Mouse (Mus musculus) bone marrow, adult 2 months (tissue): ENCODE results near the gene Adm2. TPM values are rescaled to one million over a fixed set of nuclear protein-coding genes. Genes with fewer than 3 reads are reported as not detected.

ENCODE experiments used
- H3K27ac ChIP-seq: fragments of 200-500 bp; 2 replicates; pipeline ENCODE4 v1.5.1; 2012; ENCODE audit warnings: low read depth, mild to moderate bottlenecking, control low read depth, inconsistent platforms, low read length; ENCODE audit not compliant: control insufficient read depth, poor library complexity, insufficient read depth
- H3K4me1 ChIP-seq: fragments of 200-500 bp; 2 replicates; pipeline ENCODE4 v1.6.1; 2011; ENCODE audit warnings: low read length; ENCODE audit not compliant: control insufficient read depth, insufficient read depth
- H3K4me3 ChIP-seq: fragments of 200-500 bp; replicated peaks from 2 replicates; pipeline ENCODE3; 2011; ENCODE audit warnings: mild to moderate bottlenecking, low read depth, low read length, control low read depth; ENCODE audit not compliant: control insufficient read depth
- CTCF ChIP-seq: fragments of 200-500 bp; IDR thresholded peaks from 2 replicates; pipeline ENCODE4 v1.5.1; 2011; ENCODE audit warnings: low read length, control low read depth; ENCODE audit not compliant: control insufficient read depth, insufficient read depth
- POLR2A ChIP-seq: fragments of 200-500 bp; IDR thresholded peaks from 2 replicates; pipeline ENCODE4 v1.6.1; 2011; ENCODE audit warnings: low read depth, mild to moderate bottlenecking, control low read depth, low read length, borderline replicate concordance; ENCODE audit not compliant: control insufficient read depth
- WGBS: fragments of 180-500 bp; shearing (Covaris S2); methylation state at CpG from one replicate; pipeline ENCODE4 v1.1.7; 2018; 5-methylcytosine and 5-hydroxymethylcytosine counted together
- polyA plus RNA-seq: library from polyadenylated mRNA; stranded (reverse); fragments of >200 nt; gene quantifications from 2 replicates; pipeline ENCODE4 v1.2.4, GENCODE M21; 2011; ENCODE audit warnings: low replicate concordance; ENCODE audit not compliant: missing spikeins, insufficient read depth, insufficient read length

Adm2 gene
- polyA plus RNA-seq, 1 experiment: 2.7 TPM

DNA sequence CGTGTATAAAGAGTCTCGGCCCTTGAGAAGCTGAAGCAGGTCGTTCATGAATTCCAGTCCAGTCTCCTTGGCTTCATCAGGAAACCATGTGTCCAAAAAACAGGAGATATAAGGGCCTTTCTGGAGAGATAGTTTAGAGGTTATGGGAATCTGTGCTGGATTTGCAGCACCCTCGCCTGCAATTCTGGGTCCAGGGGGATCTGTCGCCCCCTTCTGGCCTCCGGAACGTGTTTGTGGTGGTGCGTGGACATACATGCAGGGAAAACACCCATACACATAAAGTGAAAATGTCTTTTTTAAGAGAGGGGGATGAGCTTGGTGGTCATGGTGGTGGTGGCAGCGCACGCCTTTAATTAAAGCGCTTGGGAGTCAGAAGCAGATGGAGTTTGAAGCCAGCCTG is 6.4 kb upstream of the Adm2 start:
- Histone ChIP-seq H3K27ac (no peak overlapping the region), H3K4me3 (no peak overlapping the region), H3K4me1 (peaks cover 7% of the 10 kb centered on the region)
- TF ChIP-seq POLR2A: no peak
- TF ChIP-seq CTCF: peak; percentile 51
- 83% methylated on average over 11 of the region's 11 CpGs for WGBS

DNA sequence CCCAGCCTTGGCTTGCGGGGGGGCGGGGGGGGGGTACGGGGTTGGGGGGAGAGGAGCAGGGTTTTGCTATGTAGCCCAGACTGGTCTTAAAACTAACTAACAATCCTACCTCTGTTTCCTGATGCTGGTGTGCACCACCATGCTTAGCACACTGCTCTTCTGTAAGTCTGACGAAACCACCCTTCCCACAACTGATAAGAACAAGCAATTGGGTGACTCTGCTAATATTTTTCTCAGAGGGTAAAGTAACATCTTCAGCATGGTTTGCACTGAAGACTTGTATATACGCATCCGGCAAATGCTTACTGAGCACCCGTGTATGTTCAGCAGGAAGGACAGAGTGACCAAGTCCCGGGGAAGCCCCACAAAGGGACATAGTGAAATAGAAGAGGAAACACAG is 1.3 kb upstream of the Adm2 start:
- Histone ChIP-seq H3K27ac (no peak overlapping the region), H3K4me3 (no peak overlapping the region), H3K4me1 (no peaks in the 10 kb centered on the region; the same call in none of the 2 replicates)
- no peak for TF ChIP-seq POLR2A
- TF ChIP-seq CTCF: no peak
- WGBS: 35% methylated on average over 8 of the region's 8 CpGs

DNA sequence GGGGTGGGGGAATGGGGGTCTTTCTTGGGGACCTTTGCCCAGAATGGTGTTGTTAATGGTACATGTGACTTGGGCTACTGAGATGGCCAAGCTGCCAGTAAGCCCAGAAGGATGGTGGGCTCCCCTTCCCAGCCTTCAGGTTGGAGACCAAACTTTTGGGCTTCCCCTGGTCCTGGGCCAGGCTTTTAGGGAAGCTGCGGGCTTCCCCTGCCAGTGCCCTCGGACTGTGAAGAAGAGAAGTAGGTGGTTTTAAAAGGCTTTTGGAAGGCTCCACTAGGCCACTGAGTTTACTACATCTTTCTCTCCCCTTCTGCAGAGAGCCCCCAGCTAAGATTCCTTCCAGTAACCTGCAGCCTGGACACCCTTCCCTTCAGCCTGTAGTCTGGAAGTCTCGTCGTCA is 1.1 kb downstream of the Adm2 start:
- TF ChIP-seq POLR2A (no peak), CTCF (no peak)
- 24% methylated on average over 4 of the region's 4 CpGs for WGBS
- H3K4me3 ChIP-seq: no peak overlapping the region

DNA sequence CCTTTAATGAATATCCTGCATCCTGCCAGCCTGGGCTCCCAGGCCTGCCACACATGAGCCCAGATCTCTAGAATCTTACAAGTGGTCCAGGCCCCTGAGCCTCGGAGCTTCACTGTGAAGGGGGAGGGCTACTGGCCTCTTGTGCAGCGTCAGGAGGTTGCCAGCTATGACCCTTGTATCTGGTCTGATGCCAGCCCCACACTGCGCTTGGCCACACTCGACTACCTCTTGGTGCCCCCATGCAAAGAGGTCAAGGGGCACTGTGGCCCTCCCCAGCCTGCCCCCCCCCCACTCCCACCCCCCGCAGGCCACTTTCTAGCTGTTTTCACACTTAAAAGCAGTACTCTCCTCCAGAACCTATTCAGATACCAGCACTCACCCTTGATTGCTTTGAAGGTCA is 3.9 kb downstream of the Adm2 start:
- Histone ChIP-seq H3K27ac (no peak overlapping the region), H3K4me1 (no peaks in the 10 kb centered on the region; the same call in 1 of the 2 replicates), H3K4me3 (no peak overlapping the region)
- TF ChIP-seq CTCF (no peak), POLR2A (no peak)
- WGBS: 84% methylated on average over 5 of the region's 5 CpGs

More for the DNA sequence above, 1.1 kb downstream of the Adm2 start:
- no peak overlapping the region for H3K27ac ChIP-seq
- H3K4me1 ChIP-seq: no peaks in the 10 kb centered on the region; the same call in none of the 2 replicates

GRCm38 (mm10) chr15:89334271-89334670 is 11.8 kb downstream of the Adm2 start, which contains the start of gene Miox:
Gene Miox (plus strand): TSS chr15:89334398.
- no peak for TF ChIP-seq CTCF
- no peak for TF ChIP-seq POLR2A
- no peaks in the 10 kb centered on the region for H3K4me1 ChIP-seq
- no peak within 1 kb of the TSS for H3K4me3 ChIP-seq
- 73% methylated on average over 7 of the region's 7 CpGs for WGBS
- no peak within 1 kb of the TSS for H3K27ac ChIP-seq

GRCm38 (mm10) chr15:89334774-89335537 is 12.4 kb downstream of the Adm2 start:
- no peak for TF ChIP-seq POLR2A
- peaks cover 2% of the 10 kb centered on the region for H3K4me1 ChIP-seq
- no peak overlapping the region for H3K27ac ChIP-seq
- WGBS: 85% methylated on average over 17 of the region's 17 CpGs
- H3K4me3 ChIP-seq: no peak overlapping the region

DNA sequence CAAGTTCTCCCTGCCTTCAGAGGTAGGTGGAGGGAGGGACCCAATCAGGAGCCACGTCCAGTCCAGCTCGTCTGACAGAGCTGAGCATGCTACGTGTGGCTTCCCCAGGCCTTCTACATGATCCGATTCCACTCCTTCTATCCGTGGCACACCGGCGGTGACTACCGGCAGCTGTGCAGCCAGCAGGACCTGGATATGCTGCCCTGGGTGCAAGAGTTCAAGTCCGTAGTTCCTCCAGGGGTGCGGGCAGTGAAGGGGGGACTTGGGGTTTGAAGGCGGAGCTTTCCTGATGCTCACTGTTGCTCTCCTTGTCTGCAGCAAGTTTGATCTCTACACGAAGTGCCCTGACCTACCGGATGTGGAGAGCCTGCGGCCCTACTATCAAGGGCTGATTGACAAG is 13.9 kb downstream of the Adm2 start:
- TF ChIP-seq CTCF: no peak
- no peak for TF ChIP-seq POLR2A
- Histone ChIP-seq H3K4me1 (peaks cover 4% of the 10 kb centered on the region), H3K27ac (no peak overlapping the region), H3K4me3 (no peak overlapping the region)
- 83% methylated on average over 14 of the region's 14 CpGs for WGBS

DNA sequence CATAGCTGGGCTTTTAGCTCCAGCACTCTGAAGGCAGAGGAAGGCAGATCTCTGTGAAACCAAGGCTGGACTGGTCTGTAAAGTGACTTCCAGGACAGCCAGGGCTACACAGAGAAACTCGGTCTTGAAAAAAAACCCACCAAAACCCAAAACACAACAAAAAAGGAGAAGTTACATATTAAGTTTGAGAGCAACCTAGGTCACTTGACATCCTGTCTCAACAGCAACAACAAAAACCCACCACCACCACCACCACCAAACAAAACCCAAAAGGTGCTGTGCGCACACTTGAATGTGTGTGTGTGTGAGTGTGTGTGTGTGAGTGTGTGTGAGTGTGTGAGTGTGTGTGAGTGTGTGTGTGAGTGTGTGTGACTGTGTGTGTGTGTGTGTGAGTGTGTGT is 17.2 kb downstream of the Adm2 start:
- TF ChIP-seq POLR2A: no peak
- WGBS: 13% methylated on average over 2 of the region's 2 CpGs
- peaks cover 4% of the 10 kb centered on the region for H3K4me1 ChIP-seq
- peak overlapping the region; percentile 38; the same call in 1 of the 2 replicates for H3K27ac ChIP-seq
- H3K4me3 ChIP-seq: no peak overlapping the region
